Mouse (Mus musculus) olfactory bulb, adult 2 months (tissue): ENCODE results near the gene Mep1a. TPM values are rescaled to one million over a fixed set of nuclear protein-coding genes. Genes with fewer than 3 reads are reported as not detected.
"Not testable (repeated sequence)": the region's sequence is repeated elsewhere in the genome, so short reads cannot be mapped to it uniquely, and the experiment has no call there.

Experiments used
- H3K27ac ChIP-seq: fragments of 200-500 bp; 2 replicates; pipeline ENCODE4 v1.5.1; 2012; ENCODE audit warnings: low read depth, low read length; ENCODE audit not compliant: insufficient read depth
- H3K4me1 ChIP-seq: fragments of 200-500 bp; 2 replicates; pipeline ENCODE4 v1.6.1; 2012; ENCODE audit warnings: low read length; ENCODE audit not compliant: control insufficient read depth, insufficient read depth
- H3K4me3 ChIP-seq: fragments of 200-500 bp; 2 replicates; pipeline ENCODE4 v1.5.1; 2012; ENCODE audit warnings: mild to moderate bottlenecking, low read depth, low read length, moderate library complexity; ENCODE audit not compliant: insufficient read depth
- CTCF ChIP-seq: fragments of 200-500 bp; IDR thresholded peaks from 2 replicates; pipeline ENCODE4 v1.5.1; 2012; ENCODE audit warnings: low read depth, mild to moderate bottlenecking, low read length, moderate library complexity; ENCODE audit not compliant: insufficient read depth
- POLR2A ChIP-seq: fragments of 200-500 bp; IDR thresholded peaks from 2 replicates; pipeline ENCODE4 v1.6.1; 2012; ENCODE audit warnings: mild to moderate bottlenecking, low read depth, low read length, moderate library complexity; ENCODE audit not compliant: insufficient read depth
- WGBS: fragments of 180-500 bp; shearing (Covaris S2); methylation state at CpG from one replicate; pipeline ENCODE4 v1.1.7; 2018; 5-methylcytosine and 5-hydroxymethylcytosine counted together
- polyA plus RNA-seq: library from polyadenylated mRNA; stranded (reverse); fragments of >200 nt; gene quantifications from 2 replicates; pipeline ENCODE4 v1.2.4, GENCODE M21; 2012; ENCODE audit warnings: low replicate concordance; ENCODE audit not compliant: missing spikeins, insufficient read depth, insufficient read length

Mep1a gene
- polyA plus RNA-seq, result not detected in 2 replicates

DNA sequence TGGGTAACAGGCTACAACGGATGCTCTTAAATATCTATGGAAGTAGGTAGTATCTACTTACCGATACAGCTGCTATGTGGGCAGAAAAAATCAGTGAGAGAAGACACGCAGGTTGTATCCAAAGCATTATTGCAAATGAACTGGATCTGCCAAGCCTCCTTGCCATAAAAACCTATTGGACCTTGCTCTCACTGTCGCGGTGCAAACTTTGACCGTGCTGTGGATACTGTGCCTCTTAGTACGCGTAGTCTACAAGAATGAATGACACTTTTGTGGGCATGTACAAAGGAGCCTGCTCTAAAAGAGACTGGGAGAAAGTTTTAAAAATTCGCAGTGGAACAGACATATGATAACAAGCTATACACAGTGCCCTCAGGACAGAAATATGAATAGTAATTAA lies at the start of gene Mep1a:
Gene Mep1a, minus strand, starts transcription at position 221 of the 400 bp plus-strand sequence.
- 79% methylated on average over 9 of the region's 9 CpGs for WGBS
- no peak within 1 kb of the TSS for H3K27ac ChIP-seq
- H3K4me3 ChIP-seq, result no peak within 1 kb of the TSS
- no peaks in the 10 kb centered on the region for H3K4me1 ChIP-seq
- TF ChIP-seq POLR2A (no peak), CTCF (no peak)

DNA sequence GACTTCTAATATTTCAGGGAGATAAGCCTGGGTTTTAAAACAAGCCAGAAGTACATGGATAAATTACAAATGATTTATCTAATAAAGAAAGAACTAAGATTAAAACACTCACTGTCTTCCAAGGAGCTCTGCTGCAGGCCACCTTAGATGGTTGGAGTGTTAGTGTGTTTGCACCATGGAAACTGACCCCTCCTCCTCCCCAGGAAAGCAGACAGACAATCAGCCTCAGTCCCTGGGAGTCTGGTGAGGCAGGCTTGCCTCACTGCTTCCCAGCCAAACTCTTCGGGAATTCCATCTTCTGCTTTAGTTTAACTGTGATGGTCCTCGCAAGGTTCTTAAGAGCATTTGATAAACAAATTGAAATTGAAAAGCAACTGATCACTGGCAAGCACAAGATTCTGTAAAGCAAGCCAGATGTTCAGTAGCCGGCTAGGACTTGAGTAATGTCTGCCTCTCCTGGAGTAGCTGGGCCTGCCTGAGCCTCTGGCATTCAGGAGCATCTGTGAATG lies 48.6 kb upstream of the Mep1a start:
- H3K4me1 ChIP-seq, result no peaks in the 10 kb centered on the region
- TF ChIP-seq POLR2A, result no peak
- no peak for TF ChIP-seq CTCF
- H3K4me3 ChIP-seq, result no peak overlapping the region
- H3K27ac ChIP-seq, result no peak overlapping the region
- 64% methylated on average over 3 of the region's 3 CpGs for WGBS

DNA sequence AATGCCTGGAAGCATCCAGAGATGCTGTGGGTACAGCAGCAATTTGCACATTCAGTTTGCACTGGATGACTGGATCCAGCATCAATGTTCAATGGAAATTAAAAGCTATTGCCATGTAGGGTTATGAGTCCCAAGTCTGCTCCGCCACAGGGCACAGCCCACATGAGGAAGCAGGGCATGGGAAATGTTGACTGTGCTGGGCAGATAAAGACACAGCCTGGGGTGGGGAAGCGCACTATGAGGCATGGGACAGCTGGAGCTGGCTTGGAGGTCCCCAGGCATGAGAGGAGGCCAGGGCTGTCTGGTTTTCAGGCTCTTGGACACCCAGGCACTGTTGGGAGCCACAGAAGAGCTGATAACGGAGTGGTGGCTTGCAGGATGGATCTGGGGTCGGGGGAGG lies 41.4 kb upstream of the Mep1a start:
- no peak for TF ChIP-seq POLR2A
- TF ChIP-seq CTCF, result no peak
- 94% methylated on average over 4 of the region's 4 CpGs for WGBS
- no peaks in the 10 kb centered on the region for H3K4me1 ChIP-seq
- H3K27ac ChIP-seq, result no peak overlapping the region
- H3K4me3 ChIP-seq, result no peak overlapping the region

DNA sequence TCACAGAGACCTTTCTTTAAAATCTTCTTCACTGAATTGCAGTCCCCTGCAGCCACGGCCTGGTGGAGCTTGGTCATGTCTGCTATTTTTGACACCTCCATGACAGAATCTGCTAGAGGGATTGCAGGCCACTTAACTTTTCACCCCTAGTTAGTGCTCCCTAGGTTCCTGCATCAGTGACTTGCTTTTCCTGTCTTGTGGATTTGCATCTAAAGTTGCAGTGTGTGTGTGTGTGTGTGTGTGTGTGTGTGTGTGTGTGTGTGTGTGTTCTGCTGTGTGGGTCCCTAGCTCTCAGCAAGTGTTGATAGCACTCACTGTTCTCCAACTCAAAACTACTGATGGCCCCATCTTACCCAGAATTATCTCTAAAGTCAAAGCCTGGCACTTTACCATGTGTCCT lies 40.9 kb upstream of the Mep1a start, which contains the start of gene Ankrd66:
Gene Ankrd66, minus strand, starts transcription at position 101 of the 400 bp plus-strand sequence.
- TF ChIP-seq CTCF (no peak), POLR2A (no peak)
- 84% methylated on average over 1 of the region's 1 CpGs for WGBS
- H3K4me1 ChIP-seq, result no peaks in the 10 kb centered on the region
- H3K4me3 ChIP-seq, result no peak within 1 kb of the TSS
- no peak within 1 kb of the TSS for H3K27ac ChIP-seq

DNA sequence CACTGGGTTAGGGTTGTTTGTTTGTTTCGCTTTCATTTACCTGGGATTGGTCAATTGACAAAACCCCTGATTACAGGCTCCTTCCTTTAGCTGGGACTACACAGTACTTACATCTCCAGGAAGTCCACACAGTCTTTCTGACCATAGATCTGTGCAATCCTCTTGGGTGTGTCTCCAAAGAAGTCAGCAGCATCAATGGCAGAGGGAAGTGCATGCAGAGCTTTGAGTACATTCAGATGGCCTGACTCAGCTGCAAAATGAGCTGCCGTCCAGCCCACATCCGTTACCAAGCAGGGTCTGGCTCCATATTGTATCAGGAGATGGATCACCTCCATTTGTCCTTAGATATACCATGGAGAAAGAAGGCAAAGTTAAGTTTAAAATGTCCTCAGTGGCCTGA lies 36.2 kb upstream of the Mep1a start:
- no peak overlapping the region for H3K27ac ChIP-seq
- H3K4me1 ChIP-seq, result peaks cover 8% of the 10 kb centered on the region
- no peak for TF ChIP-seq CTCF
- TF ChIP-seq POLR2A, result no peak
- H3K4me3 ChIP-seq, result no peak overlapping the region
- WGBS, result 97% methylated on average over 3 of the region's 3 CpGs

DNA sequence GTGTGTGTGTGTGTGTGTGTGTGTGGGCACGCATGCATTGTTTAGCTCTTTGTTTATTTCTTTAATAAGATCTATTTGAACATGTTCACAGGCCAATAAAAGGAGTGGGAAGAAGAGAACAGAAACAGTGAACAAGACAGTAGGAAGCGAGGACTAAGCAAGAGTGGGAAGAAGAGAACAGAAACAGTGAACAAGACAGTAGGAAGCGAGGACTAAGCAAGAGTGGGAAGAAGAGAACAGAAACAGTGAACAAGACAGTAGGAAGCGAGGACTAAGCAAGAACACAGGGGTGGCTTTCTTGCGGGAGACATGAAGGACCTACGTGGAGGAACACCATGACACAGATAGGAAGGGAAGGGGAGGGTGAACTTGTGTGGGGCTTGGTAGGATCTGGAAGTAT lies 34.2 kb upstream of the Mep1a start:
- H3K4me1 ChIP-seq, H3K27ac ChIP-seq, H3K4me3 ChIP-seq: not testable (repeated sequence)
- WGBS, result 73% methylated on average over 6 of the region's 6 CpGs

DNA sequence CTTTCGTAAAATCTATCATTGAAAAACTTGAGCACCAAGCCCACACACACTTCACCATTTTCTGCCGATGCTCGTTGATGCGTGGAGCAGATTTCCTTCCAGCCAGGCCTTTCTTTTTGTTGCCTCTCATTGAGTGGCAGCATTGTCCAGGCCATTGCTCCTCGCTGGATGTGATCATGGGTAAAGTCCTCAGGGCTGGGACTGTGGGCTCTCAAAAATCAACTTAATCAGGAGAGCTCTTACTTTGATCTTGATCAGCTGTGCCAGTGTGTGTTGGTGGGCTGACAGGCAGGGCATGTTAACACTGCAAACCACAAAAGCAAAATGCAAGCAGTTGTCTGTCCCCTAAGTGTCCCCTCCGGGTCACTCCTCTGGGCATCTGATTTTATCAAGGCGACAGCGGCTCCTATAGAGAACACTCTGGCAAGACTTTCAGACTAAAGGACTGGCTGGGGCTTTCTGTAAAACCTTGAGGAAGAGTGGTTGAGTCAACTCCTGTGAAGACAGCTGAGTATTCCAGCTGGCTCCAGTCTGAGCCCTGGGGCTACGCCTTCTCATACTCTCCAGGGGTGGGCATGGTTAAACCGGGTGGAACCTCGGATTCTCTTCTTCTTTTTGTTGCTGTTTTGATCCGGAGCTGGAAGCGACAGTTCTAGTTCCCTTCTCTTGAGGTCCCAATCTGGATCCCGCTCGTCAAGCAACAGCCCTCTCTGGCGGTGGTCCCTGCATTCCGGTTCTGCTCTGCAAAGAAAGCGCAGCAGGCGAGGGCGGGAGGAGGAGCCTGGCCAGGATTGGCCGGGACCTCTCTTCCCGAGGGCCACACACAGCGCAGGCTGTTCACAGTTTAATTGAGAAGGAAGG lies 32.0 kb upstream of the Mep1a start:
- Histone ChIP-seq H3K4me3 (peak overlapping the region; percentile 21; the same call in 1 of the 2 replicates), H3K4me1 (peaks cover 8% of the 10 kb centered on the region), H3K27ac (no peak overlapping the region)
- 19% methylated on average over 23 of the region's 23 CpGs for whole genome bisulfite sequencing
- no peak for TF ChIP-seq POLR2A
- TF ChIP-seq CTCF, result no peak

- 91% methylated on average over 4 of the region's 4 CpGs for WGBS
- no peak for TF ChIP-seq POLR2A
- no peak for TF ChIP-seq CTCF
- no peak overlapping the region for H3K4me3 ChIP-seq
- H3K4me1 ChIP-seq, result peaks cover 8% of the 10 kb centered on the region
- no peak overlapping the region for H3K27ac ChIP-seq
Measured at GRCm38 (mm10) chr17:43531192-43531591, 28.6 kb upstream of the Mep1a start.

DNA sequence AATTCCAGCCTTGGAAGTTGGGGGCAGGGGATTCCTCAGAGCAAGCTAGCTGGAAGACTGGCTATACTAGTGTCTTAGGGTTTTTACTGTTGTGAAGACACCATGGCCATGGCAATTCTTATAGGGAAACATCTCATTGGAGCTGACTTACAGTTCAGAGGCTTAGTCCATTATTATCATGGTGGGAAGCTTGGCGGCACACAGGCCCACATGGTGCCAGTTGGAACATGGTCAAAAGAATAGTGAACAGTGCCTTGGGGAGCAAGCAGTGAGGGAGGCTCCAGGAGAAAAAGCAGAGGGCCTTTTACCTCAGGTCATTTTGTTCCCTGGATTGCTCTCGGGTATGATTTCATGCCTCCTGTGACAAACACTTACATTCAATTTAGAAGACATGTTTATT lies 27.9 kb upstream of the Mep1a start:
- H3K4me1 ChIP-seq, result peaks cover 8% of the 10 kb centered on the region
- TF ChIP-seq CTCF, result no peak
- TF ChIP-seq POLR2A, result no peak
- no peak overlapping the region for H3K4me3 ChIP-seq
- H3K27ac ChIP-seq, result no peak overlapping the region
- 63% methylated on average over 2 of the region's 2 CpGs for WGBS
